Mouse (Mus musculus) olfactory bulb, adult 2 months (tissue): ENCODE data around the gene Rpl18.

Experiments used
- CTCF ChIP-seq: fragments of 200-500 bp; IDR thresholded peaks from 2 replicates; pipeline ENCODE4 v1.5.1; 2012; ENCODE audit warnings: low read depth, mild to moderate bottlenecking, low read length, moderate library complexity; ENCODE audit not compliant: insufficient read depth
- POLR2A ChIP-seq: fragments of 200-500 bp; IDR thresholded peaks from 2 replicates; pipeline ENCODE4 v1.6.1; 2012; ENCODE audit warnings: mild to moderate bottlenecking, low read depth, low read length, moderate library complexity; ENCODE audit not compliant: insufficient read depth

DNA sequence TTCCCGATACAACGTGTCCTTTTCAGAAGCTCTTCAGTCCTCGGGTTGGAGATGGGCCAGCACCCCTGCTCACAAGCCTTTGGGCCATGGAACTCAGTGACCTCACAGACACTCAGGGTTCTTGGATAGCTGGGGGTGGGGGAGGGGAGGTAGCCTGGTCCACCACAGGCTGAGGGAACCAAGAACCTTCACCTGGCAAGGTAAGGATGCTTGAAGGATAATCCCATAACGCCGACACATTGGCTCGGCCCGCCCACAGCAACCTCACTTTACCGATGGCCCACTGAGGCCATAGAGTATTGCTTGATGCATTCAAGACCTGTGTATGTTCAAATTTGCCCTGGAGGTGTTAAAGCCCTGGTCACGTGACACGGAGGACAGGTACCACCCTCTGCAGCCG lies 10.5 kb downstream of the Rpl18 start, which contains the start of gene Spaca4:
- TF ChIP-seq CTCF: no peak
- TF ChIP-seq POLR2A: no peak
